Mouse (Mus musculus): ENCODE measurements at regions not wholly inside any gene's neighbourhood (a gene's known extent, or its start where the extent isn't known, plus 50 kb on each side); places are given as distances from the start of the nearest gene placed in this dataset.

- Histone ChIP-seq H3K4me1 (replicated peaks; ENCODE audit: control insufficient read depth, insufficient read depth, low read length) (no peaks in the 10 kb centered on the region), H3K9me3 (ENCODE audit: control insufficient read depth, low read length) (no peaks in the 10 kb centered on the region), H3K27ac (ENCODE audit: low read depth) (no peak overlapping the region), H3K36me3 (ENCODE audit: control insufficient read depth, insufficient read depth, low read length) (no peaks in the 10 kb centered on the region), H3K4me2 (ENCODE audit: low read length) (peak overlapping the region; percentile 16; the same call in 1 of the 2 replicates), H3K9ac (ENCODE audit: low read length) (no peak overlapping the region), H3K4me3 (ENCODE audit: low read depth, low read length) (no peak overlapping the region), H3K27me3 (replicated peaks; ENCODE audit: control insufficient read depth, insufficient read depth, low read length) (no peaks in the 10 kb centered on the region)
- no peak for ATAC-seq (replicated peaks; ENCODE audit: low FRiP score, low TSS enrichment, low read depth)
- WGBS: 54% methylated on average over 16 of the region's 16 CpGs
- DNase-seq (ENCODE audit: low spot score): no peak
These were observed 117.8 kb upstream of the Ldb2 start for GRCm38 (mm10) chr5:44917173-44917815.

GRCm38 (mm10) chr5:44902541-44902940 is 103.1 kb upstream of the Ldb2 start:
- no peak overlapping the region for H3K27ac ChIP-seq (ENCODE audit: low read depth)
- ATAC-seq (replicated peaks; ENCODE audit: low FRiP score, low TSS enrichment, low read depth) (no peak), DNase-seq (ENCODE audit: low spot score) (no peak)
- H3K36me3 ChIP-seq (ENCODE audit: control insufficient read depth, insufficient read depth, low read length): no peaks in the 10 kb centered on the region
- no peaks in the 10 kb centered on the region for H3K27me3 ChIP-seq (replicated peaks; ENCODE audit: control insufficient read depth, insufficient read depth, low read length)
- no peak overlapping the region for H3K4me2 ChIP-seq (ENCODE audit: low read length)
- WGBS: 24% methylated on average over 6 of the region's 6 CpGs
- no peak overlapping the region for H3K4me3 ChIP-seq (ENCODE audit: low read depth, low read length)
- H3K9ac ChIP-seq (ENCODE audit: low read length): no peak overlapping the region
- no peaks in the 10 kb centered on the region; the same call in 1 of the 2 replicates for H3K4me1 ChIP-seq (replicated peaks; ENCODE audit: control insufficient read depth, insufficient read depth, low read length)
- H3K9me3 ChIP-seq (ENCODE audit: control insufficient read depth, low read length): no peaks in the 10 kb centered on the region

- Histone ChIP-seq H3K27me3 (replicated peaks; ENCODE audit: control insufficient read depth, insufficient read depth, low read length) (no peaks in the 10 kb centered on the region), H3K4me2 (ENCODE audit: low read length) (no peak overlapping the region), H3K4me3 (ENCODE audit: low read depth, low read length) (no peak overlapping the region), H3K4me1 (replicated peaks; ENCODE audit: control insufficient read depth, insufficient read depth, low read length) (no peaks in the 10 kb centered on the region), H3K9ac (ENCODE audit: low read length) (no peak overlapping the region), H3K36me3 (ENCODE audit: control insufficient read depth, insufficient read depth, low read length) (no peaks in the 10 kb centered on the region), H3K27ac (ENCODE audit: low read depth) (no peak overlapping the region), H3K9me3 (ENCODE audit: control insufficient read depth, low read length) (no peaks in the 10 kb centered on the region)
- no peak for ATAC-seq (replicated peaks; ENCODE audit: low FRiP score, low TSS enrichment, low read depth)
- 66% methylated on average over 4 of the region's 4 CpGs for WGBS
- DNase-seq (ENCODE audit: low spot score): no peak
These were observed 87.1 kb upstream of the Ldb2 start for GRCm38 (mm10) chr5:44886566-44887070.

- no peaks in the 10 kb centered on the region for H3K27me3 ChIP-seq (replicated peaks; ENCODE audit: control insufficient read depth, insufficient read depth, low read length)
- H3K4me1 ChIP-seq (replicated peaks; ENCODE audit: control insufficient read depth, insufficient read depth, low read length): no peaks in the 10 kb centered on the region; the same call in 1 of the 2 replicates
- DNase-seq (ENCODE audit: low spot score): no peak
- ATAC-seq (replicated peaks; ENCODE audit: low FRiP score, low TSS enrichment, low read depth): no peak
- H3K36me3 ChIP-seq (ENCODE audit: control insufficient read depth, insufficient read depth, low read length): no peaks in the 10 kb centered on the region
- H3K4me3 ChIP-seq (ENCODE audit: low read depth, low read length): no peak overlapping the region
- H3K4me2 ChIP-seq (ENCODE audit: low read length): no peak overlapping the region
- H3K27ac ChIP-seq (ENCODE audit: low read depth): peak overlapping the region; percentile 67
- 53% methylated on average over 3 of the region's 3 CpGs for WGBS
- no peaks in the 10 kb centered on the region for H3K9me3 ChIP-seq (ENCODE audit: control insufficient read depth, low read length)
- H3K9ac ChIP-seq (ENCODE audit: low read length): no peak overlapping the region
These were observed 77.5 kb upstream of the Ldb2 start for GRCm38 (mm10) chr5:44876946-44877345.

GRCm38 (mm10) chr5:44872243-44872642 is 72.8 kb upstream of the Ldb2 start:
- H3K4me1 ChIP-seq (replicated peaks; ENCODE audit: control insufficient read depth, insufficient read depth, low read length): no peaks in the 10 kb centered on the region; the same call in 1 of the 2 replicates
- WGBS: 59% methylated on average over 7 of the region's 7 CpGs
- no peaks in the 10 kb centered on the region for H3K9me3 ChIP-seq (ENCODE audit: control insufficient read depth, low read length)
- DNase-seq (ENCODE audit: low spot score) (no peak), ATAC-seq (replicated peaks; ENCODE audit: low FRiP score, low TSS enrichment, low read depth) (no peak)
- no peaks in the 10 kb centered on the region for H3K27me3 ChIP-seq (replicated peaks; ENCODE audit: control insufficient read depth, insufficient read depth, low read length)
- no peak overlapping the region for H3K4me2 ChIP-seq (ENCODE audit: low read length)
- no peaks in the 10 kb centered on the region for H3K36me3 ChIP-seq (ENCODE audit: control insufficient read depth, insufficient read depth, low read length)
- no peak overlapping the region for H3K4me3 ChIP-seq (ENCODE audit: low read depth, low read length)
- H3K9ac ChIP-seq (ENCODE audit: low read length): no peak overlapping the region
- H3K27ac ChIP-seq (ENCODE audit: low read depth): no peak overlapping the region

- DNase-seq (ENCODE audit: low spot score) (no peak), ATAC-seq (replicated peaks; ENCODE audit: low FRiP score, low TSS enrichment, low read depth) (no peak)
- Histone ChIP-seq H3K4me1 (replicated peaks; ENCODE audit: control insufficient read depth, insufficient read depth, low read length) (no peaks in the 10 kb centered on the region; the same call in 1 of the 2 replicates), H3K4me3 (ENCODE audit: low read depth, low read length) (no peak overlapping the region), H3K9me3 (ENCODE audit: control insufficient read depth, low read length) (no peaks in the 10 kb centered on the region), H3K27me3 (replicated peaks; ENCODE audit: control insufficient read depth, insufficient read depth, low read length) (no peaks in the 10 kb centered on the region), H3K9ac (ENCODE audit: low read length) (no peak overlapping the region), H3K4me2 (ENCODE audit: low read length) (no peak overlapping the region), H3K27ac (ENCODE audit: low read depth) (no peak overlapping the region), H3K36me3 (ENCODE audit: control insufficient read depth, insufficient read depth, low read length) (no peaks in the 10 kb centered on the region)
- WGBS: 23% methylated on average over 3 of the region's 3 CpGs
These were observed 64.4 kb upstream of the Ldb2 start for GRCm38 (mm10) chr5:44863887-44864286.

- DNase-seq (ENCODE audit: low spot score) (no peak), ATAC-seq (replicated peaks; ENCODE audit: low FRiP score, low TSS enrichment, low read depth) (no peak)
- Histone ChIP-seq H3K36me3 (ENCODE audit: control insufficient read depth, insufficient read depth, low read length) (no peaks in the 10 kb centered on the region), H3K27me3 (replicated peaks; ENCODE audit: control insufficient read depth, insufficient read depth, low read length) (no peaks in the 10 kb centered on the region), H3K4me3 (ENCODE audit: low read depth, low read length) (no peak overlapping the region), H3K4me1 (replicated peaks; ENCODE audit: control insufficient read depth, insufficient read depth, low read length) (no peaks in the 10 kb centered on the region; the same call in 1 of the 2 replicates), H3K9ac (ENCODE audit: low read length) (no peak overlapping the region), H3K27ac (ENCODE audit: low read depth) (no peak overlapping the region), H3K9me3 (ENCODE audit: control insufficient read depth, low read length) (no peaks in the 10 kb centered on the region), H3K4me2 (ENCODE audit: low read length) (no peak overlapping the region)
- WGBS: 60% methylated on average over 3 of the region's 3 CpGs
These were observed 63.9 kb upstream of the Ldb2 start for GRCm38 (mm10) chr5:44863349-44863748.

GRCm38 (mm10) chr5:44854189-44854588 is 54.7 kb upstream of the Ldb2 start:
- H3K4me2 ChIP-seq (ENCODE audit: low read length): no peak overlapping the region
- no peaks in the 10 kb centered on the region for H3K4me1 ChIP-seq (replicated peaks; ENCODE audit: control insufficient read depth, insufficient read depth, low read length)
- ATAC-seq (replicated peaks; ENCODE audit: low FRiP score, low TSS enrichment, low read depth): no peak
- no peaks in the 10 kb centered on the region for H3K9me3 ChIP-seq (ENCODE audit: control insufficient read depth, low read length)
- no peak overlapping the region for H3K9ac ChIP-seq (ENCODE audit: low read length)
- no peaks in the 10 kb centered on the region for H3K27me3 ChIP-seq (replicated peaks; ENCODE audit: control insufficient read depth, insufficient read depth, low read length)
- no peak overlapping the region for H3K4me3 ChIP-seq (ENCODE audit: low read depth, low read length)
- H3K36me3 ChIP-seq (ENCODE audit: control insufficient read depth, insufficient read depth, low read length): no peaks in the 10 kb centered on the region
- H3K27ac ChIP-seq (ENCODE audit: low read depth): no peak overlapping the region
- DNase-seq (ENCODE audit: low spot score): no peak
- 72% methylated on average over 4 of the region's 4 CpGs for WGBS
